Mouse (Mus musculus) liver, postnatal 0 days (tissue): Measurements from ENCODE around the gene Tmem161b.

ENCODE experiments used
- CTCF ChIP-seq: sonication (generic); IDR thresholded peaks from 2 replicates; pipeline ENCODE4 v1.5.1; 2016; ENCODE audit warnings: antibody characterized with exemption, low read depth
- EP300 ChIP-seq: IDR thresholded peaks from 2 replicates; pipeline ENCODE4 v1.6.1; 2016; ENCODE audit warnings: antibody characterized with exemption, low read depth, mild to moderate bottlenecking

DNA sequence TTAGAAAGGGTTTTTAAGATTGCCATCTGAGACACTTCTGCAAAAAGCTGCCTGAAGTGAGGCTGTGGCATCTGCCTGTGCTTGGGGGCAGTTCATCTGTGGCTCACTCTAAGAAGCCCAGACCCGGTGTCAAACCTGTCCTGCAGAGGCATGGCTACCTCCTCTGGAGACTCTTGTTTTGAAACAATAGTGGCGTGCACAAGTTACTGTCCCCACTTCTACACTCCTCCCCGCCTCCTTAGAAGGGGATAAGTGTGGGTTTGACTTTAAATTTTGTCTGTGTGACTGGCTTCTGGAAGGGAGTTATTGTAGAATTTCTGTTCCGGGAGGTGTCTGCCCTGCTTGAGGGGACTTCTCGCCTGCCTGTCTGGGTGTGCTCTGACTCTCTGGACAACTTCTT lies 121.2 kb downstream of the Tmem161b start:
- TF ChIP-seq CTCF (no peak), EP300 (no peak)
